Mouse (Mus musculus) intestine, embryonic 14.5 days (tissue): ENCODE results near the gene Simc1. TPM values are rescaled to one million over a fixed set of nuclear protein-coding genes. Genes with fewer than 3 reads are reported as not detected.

Source experiments
- ATAC-seq: fragments of 200-750 bp; cut with Nextera tagmentation; replicated peaks from 2 replicates; pipeline ENCODE4 v1.8.0; 2017; ENCODE audit warnings: low read depth, moderate number of reproducible peaks, moderate TSS enrichment, moderate library complexity; ENCODE audit not compliant: low FRiP score, low TSS enrichment
- DNase-seq: peaks from one replicate; pipeline ENCODE4 v3.0.0-alpha.2; 2018; ENCODE audit warnings: low spot score
- H3K27ac ChIP-seq: fragments of 300-500 bp; sonication (generic); 2 replicates; pipeline ENCODE4 v1.5.1; 2014; ENCODE audit warnings: low read depth, mild to moderate bottlenecking, control low read depth
- H3K27me3 ChIP-seq: fragments of 300-500 bp; sonication (generic); replicated peaks from 2 replicates; pipeline ENCODE4 v1.6.1; 2014; ENCODE audit warnings: low read length, control low read depth; ENCODE audit not compliant: control insufficient read depth, insufficient read depth
- H3K36me3 ChIP-seq: fragments of 300-500 bp; sonication (generic); 2 replicates; pipeline ENCODE4 v1.6.1; 2014; ENCODE audit warnings: low read length, control low read depth; ENCODE audit not compliant: control insufficient read depth, insufficient read depth
- H3K4me1 ChIP-seq: fragments of 300-500 bp; sonication (generic); replicated peaks from 2 replicates; pipeline ENCODE4 v1.6.1; 2014; ENCODE audit warnings: low read length, control low read depth, mixed read lengths; ENCODE audit not compliant: control insufficient read depth, insufficient read depth
- H3K4me2 ChIP-seq: fragments of 300-500 bp; sonication (generic); 2 replicates; pipeline ENCODE4 v1.6.1; 2014; ENCODE audit warnings: low read length
- H3K4me3 ChIP-seq: fragments of 300-500 bp; sonication (generic); 2 replicates; pipeline ENCODE4 v1.5.1; 2014; ENCODE audit warnings: low read depth, low read length, control low read depth, mixed read lengths
- H3K9ac ChIP-seq: fragments of 300-500 bp; sonication (generic); 2 replicates; pipeline ENCODE4 v1.6.1; 2014; ENCODE audit warnings: mild to moderate bottlenecking, low read length
- H3K9me3 ChIP-seq: fragments of 300-500 bp; sonication (generic); 2 replicates; pipeline ENCODE4 v1.6.1; 2016; ENCODE audit warnings: low read length, control low read depth; ENCODE audit not compliant: control insufficient read depth
- WGBS: fragments of 180-500 bp; shearing (Covaris S2); extraction: QIAGEN DNeasy Blood & Tissue Kit; methylation state at CpG from one replicate; pipeline ENCODE4 v1.1.7; 2014; 5-methylcytosine and 5-hydroxymethylcytosine counted together
- polyA plus RNA-seq: library from polyadenylated mRNA; unstranded; fragments of >200 nt; fragmentation: Nextera tagmentation; extraction: Ambion mirVana; gene quantifications from 2 replicates; pipeline ENCODE4 v1.2.1, GENCODE M21; 2014

Gene Simc1
- polyA plus RNA-seq, result 12.3 and 14.6 TPM in 2 replicates

DNA sequence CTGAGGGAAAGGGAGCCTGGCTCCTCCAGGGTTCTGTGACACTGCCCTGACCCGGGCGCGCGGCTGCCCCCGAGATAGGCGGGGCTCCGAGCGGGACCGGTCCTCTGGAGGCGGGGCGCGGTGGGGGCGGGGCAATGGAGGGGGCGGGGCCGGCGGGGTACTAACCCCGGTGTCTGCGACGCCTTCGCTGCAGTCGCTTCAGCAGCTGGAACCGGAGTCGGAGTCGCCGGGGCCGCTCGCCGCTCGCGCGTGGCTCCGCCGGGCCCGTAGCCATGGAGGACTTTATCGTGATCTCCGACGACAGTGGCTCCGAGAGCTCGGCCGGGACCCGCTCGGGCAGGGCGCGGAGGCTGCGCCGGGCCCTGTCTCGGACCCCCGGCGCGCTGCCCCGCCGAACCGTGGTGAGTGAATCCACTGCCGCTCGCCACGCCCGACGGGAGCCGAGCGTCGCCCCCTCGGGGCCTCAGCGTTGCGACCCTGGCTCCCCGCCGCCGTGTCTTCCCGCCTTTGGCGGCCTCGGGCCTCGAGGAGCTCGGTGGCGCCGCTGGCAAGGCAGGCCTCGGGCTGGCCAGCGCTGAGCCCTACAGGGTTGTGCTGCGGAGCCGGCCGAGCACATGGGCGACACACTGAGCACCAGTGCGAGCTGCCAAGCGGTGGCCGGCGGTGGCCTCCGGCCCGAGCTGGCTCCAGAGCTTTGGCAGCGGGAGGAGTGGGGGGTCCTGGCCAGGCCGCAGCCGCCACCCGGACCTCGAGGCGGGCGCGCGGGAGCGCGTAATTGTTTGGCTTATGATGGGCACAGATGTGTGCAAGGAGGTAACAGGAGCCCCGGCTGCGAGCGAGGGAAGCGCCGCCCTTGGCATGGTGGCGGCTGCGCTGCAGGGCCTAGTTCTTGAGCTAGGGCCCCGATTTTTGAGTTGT lies at the start of gene Simc1:
Gene Simc1, plus strand, starts transcription at position 176 of the 918 bp plus-strand sequence.
- peak within 1 kb of the TSS; percentile 76 for H3K9ac ChIP-seq
- no peaks in the 10 kb centered on the region for H3K27me3 ChIP-seq
- ATAC-seq (peak; percentile 92), DNase-seq (peak; percentile 93)
- H3K36me3 ChIP-seq, result no peaks in the 10 kb centered on the region
- H3K9me3 ChIP-seq, result no peaks in the 10 kb centered on the region
- peak within 1 kb of the TSS; percentile 88 for H3K4me2 ChIP-seq
- peaks cover 11% of the 10 kb centered on the region for H3K4me1 ChIP-seq
- under 1% methylated on average over 105 of the region's 105 CpGs for WGBS
- peak within 1 kb of the TSS; percentile 68 for H3K4me3 ChIP-seq
- peak within 1 kb of the TSS; percentile 62 for H3K27ac ChIP-seq

DNA sequence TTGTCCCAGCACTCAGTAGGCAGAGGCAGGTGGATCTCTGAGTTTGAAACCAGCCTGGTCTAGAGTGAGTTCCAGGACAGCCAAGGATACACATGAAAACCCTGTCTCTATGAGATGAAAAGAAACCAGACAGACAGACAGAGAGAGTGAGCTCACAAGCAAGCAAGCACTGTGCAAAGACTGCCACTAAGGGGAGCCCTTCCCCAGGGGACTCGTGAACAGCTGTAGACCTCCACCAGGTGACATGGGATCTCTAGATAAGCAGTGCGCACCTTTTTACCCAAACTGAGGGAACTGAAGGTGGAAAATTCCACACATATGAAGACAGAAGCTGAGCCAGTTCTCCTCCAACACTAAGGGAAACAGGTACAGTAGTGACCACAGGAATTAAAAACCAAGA lies 46.5 kb upstream of the Simc1 start:
- H3K27ac ChIP-seq, result no peak overlapping the region
- no peaks in the 10 kb centered on the region for H3K4me1 ChIP-seq
- H3K36me3 ChIP-seq, result peaks cover 65% of the 10 kb centered on the region
- H3K27me3 ChIP-seq, result no peaks in the 10 kb centered on the region
- no peak for DNase-seq
- no peak overlapping the region for H3K4me3 ChIP-seq
- no peak for ATAC-seq
- no peak overlapping the region for H3K4me2 ChIP-seq
- no peaks in the 10 kb centered on the region for H3K9me3 ChIP-seq
- no peak overlapping the region for H3K9ac ChIP-seq
- 78% methylated on average over 2 of the region's 2 CpGs for WGBS

DNA sequence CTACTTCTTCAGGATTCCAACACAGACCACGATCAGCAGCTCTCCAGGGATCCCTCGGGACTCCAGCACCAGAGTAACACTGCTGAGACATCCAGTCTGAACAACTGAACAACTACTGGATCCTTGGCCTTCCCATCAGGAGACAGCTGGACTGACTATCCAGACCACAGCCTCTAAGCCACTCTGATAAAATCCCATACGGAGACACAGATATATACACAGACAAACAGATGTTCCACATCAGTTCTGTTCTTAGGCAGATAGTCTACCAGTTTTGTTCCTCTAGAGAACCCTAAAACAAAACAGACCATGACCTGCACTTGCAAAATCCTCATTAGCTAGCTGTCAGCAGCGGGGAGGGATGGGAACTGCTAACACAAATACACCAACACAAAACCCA lies 44.3 kb upstream of the Simc1 start:
- Histone ChIP-seq H3K36me3 (peaks cover 87% of the 10 kb centered on the region), H3K4me3 (no peak overlapping the region), H3K4me1 (no peaks in the 10 kb centered on the region), H3K9me3 (peaks cover 6% of the 10 kb centered on the region; the same call in 1 of the 2 replicates), H3K4me2 (no peak overlapping the region), H3K27ac (no peak overlapping the region), H3K27me3 (no peaks in the 10 kb centered on the region), H3K9ac (no peak overlapping the region)
- 57% methylated on average over 4 of the region's 4 CpGs for WGBS
- ATAC-seq, result no peak
- no peak for DNase-seq

DNA sequence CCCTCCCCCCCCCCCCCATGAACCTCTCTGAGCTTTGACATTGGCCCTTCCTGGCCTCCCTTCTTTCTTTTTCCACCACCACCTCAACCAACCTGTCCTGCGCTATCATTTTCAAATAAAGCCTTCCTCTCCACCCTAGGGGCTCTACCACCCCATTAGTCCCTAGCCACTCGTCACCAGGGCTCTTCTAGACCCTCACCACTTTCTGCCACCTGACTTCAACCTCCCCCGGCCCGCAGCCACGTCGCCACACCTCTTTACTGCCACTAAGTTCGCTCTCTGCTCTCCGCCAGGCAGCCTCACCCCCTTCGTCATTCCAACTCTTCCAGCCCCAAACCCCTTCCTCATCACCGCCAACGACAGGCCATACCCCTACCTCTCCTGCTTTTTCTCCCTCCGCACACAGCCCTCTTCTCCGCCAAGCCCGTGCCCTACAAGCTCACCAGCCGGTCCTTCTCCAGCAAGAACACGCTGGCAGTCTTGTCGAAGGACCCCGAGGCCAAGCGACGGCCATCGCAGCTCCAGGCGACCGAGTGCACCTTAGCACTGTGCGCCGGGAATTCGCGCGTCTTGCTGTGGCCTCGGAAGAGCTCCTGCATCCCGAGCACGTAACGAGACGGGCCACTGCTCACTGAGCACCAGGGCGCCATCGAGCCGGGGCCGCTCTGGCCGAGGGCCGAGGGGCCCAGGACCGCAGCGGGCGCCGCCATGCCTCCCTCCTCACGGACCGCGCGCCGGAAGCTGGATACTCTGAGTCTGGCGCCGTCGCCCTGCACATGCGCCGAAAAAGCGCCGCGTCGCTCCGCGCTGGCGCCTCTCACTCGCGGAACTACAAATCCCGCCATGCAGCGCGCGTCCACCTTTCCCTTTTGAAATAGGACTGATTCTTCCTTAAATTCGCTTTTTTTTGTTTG lies 35.2 kb upstream of the Simc1 start, which contains the start of gene Thoc3:
Gene Thoc3, minus strand, starts transcription at position 752 of the 914 bp plus-strand sequence.
- no peaks in the 10 kb centered on the region for H3K27me3 ChIP-seq
- peaks cover 10% of the 10 kb centered on the region; the same call in 1 of the 2 replicates for H3K9me3 ChIP-seq
- peak; percentile 90 for DNase-seq
- no peak within 1 kb of the TSS for H3K27ac ChIP-seq
- peak within 1 kb of the TSS; percentile 73 for H3K4me2 ChIP-seq
- peak within 1 kb of the TSS; percentile 71 for H3K9ac ChIP-seq
- peak; percentile 97 for ATAC-seq
- H3K36me3 ChIP-seq, result peaks cover 38% of the 10 kb centered on the region
- peaks cover 8% of the 10 kb centered on the region; the same call in 1 of the 2 replicates for H3K4me1 ChIP-seq
- under 1% methylated on average over 67 of the region's 67 CpGs for WGBS
- peak within 1 kb of the TSS; percentile 100 for H3K4me3 ChIP-seq

DNA sequence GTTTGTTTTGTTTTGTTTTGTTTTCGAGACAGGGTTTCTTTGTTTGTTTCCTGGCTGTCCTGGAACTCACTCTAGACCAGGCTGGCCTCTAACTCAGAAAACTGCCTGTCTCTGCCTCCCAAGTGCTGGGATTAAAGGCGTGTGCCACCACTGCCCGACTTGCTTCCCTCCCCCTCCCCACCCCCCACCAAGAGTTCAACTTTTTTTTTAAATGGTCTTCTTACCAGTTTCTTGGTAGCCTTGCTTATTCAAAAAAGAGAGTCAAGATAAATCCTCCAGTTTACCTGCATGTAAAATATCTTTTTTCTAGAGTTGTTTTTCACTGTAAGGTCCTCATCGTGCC lies 34.6 kb upstream of the Simc1 start:
- Histone ChIP-seq H3K36me3 (peaks cover 32% of the 10 kb centered on the region), H3K27me3 (no peaks in the 10 kb centered on the region), H3K4me3 (peak overlapping the region; percentile 100), H3K9ac (no peak overlapping the region), H3K27ac (no peak overlapping the region), H3K4me2 (peak overlapping the region; percentile 45), H3K4me1 (peaks cover 8% of the 10 kb centered on the region; the same call in 1 of the 2 replicates), H3K9me3 (peaks cover 7% of the 10 kb centered on the region; the same call in 1 of the 2 replicates)
- 13% methylated on average over 4 of the region's 4 CpGs for WGBS
- DNase-seq (no peak), ATAC-seq (peak; percentile 50)

DNA sequence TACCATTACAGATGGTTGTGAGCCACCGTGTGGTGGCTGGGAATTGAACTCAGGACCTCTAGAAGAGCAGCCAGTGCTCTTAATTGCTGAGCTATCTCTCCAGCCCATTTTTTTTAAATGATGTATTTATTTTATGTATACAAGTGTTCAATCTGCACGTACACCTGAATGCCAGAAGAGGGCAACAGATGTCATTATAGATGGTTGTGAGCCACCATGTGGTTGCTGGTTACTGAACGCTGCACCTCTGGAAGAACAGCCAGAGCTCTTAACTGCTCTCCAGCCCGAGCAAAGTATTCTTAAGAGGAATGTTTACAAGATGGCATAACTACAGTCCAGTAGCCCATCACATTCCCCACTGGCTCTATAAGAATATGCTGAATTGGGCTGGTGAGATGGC lies 31.6 kb upstream of the Simc1 start:
- Histone ChIP-seq H3K9ac (no peak overlapping the region), H3K27me3 (no peaks in the 10 kb centered on the region), H3K27ac (no peak overlapping the region), H3K4me2 (no peak overlapping the region), H3K4me1 (peaks cover 8% of the 10 kb centered on the region; the same call in 1 of the 2 replicates), H3K36me3 (peaks cover 2% of the 10 kb centered on the region), H3K9me3 (no peaks in the 10 kb centered on the region), H3K4me3 (no peak overlapping the region)
- no peak for DNase-seq
- ATAC-seq, result no peak
- 83% methylated on average over 4 of the region's 4 CpGs for WGBS

DNA sequence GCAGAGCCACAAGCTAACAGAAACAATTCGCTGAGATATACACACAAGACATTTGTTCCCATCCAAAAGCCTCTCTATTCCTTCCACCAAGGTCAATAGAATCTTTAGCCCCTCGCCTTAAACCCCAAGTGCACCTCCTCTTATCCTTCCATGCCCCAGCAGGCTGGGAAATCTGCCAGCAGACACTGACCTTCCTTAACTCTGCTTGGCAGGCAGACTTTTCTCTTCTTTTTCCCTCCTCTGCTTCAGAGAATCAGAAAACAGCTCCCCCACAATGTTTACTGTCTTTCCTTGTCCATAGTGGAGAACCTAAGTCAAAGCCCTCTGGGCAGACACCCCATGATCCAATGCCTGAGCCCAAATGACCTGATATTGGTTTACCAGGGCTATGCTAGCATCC lies 28.6 kb upstream of the Simc1 start:
- H3K36me3 ChIP-seq, result no peaks in the 10 kb centered on the region
- H3K4me3 ChIP-seq, result no peak overlapping the region
- H3K4me1 ChIP-seq, result no peaks in the 10 kb centered on the region
- no peak overlapping the region for H3K9ac ChIP-seq
- no peak overlapping the region for H3K4me2 ChIP-seq
- H3K9me3 ChIP-seq, result no peaks in the 10 kb centered on the region
- WGBS, result 64% methylated on average over 2 of the region's 2 CpGs
- H3K27me3 ChIP-seq, result no peaks in the 10 kb centered on the region
- no peak for ATAC-seq
- H3K27ac ChIP-seq, result no peak overlapping the region
- DNase-seq, result no peak

DNA sequence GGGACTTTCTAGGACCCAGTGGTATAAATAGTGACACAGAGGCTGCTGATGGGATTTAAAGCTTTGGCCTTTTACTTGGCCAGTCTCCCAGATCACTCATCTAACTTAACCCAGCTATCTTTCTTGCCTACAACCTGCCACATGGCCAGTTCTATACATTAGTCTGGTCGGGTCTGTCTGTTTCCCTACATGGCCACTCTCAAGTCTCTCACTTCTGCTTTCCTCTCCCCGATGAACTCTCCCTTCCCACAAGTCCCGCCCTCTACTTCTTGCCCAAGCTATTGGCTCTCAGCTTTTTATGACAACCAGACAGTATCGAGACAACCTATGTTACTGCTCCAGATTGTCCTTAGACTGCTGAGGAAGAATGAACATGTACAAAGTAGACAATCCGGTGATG lies 27.9 kb upstream of the Simc1 start:
- Histone ChIP-seq H3K4me2 (no peak overlapping the region), H3K36me3 (no peaks in the 10 kb centered on the region), H3K9me3 (no peaks in the 10 kb centered on the region), H3K9ac (no peak overlapping the region), H3K27me3 (no peaks in the 10 kb centered on the region), H3K4me1 (no peaks in the 10 kb centered on the region), H3K27ac (no peak overlapping the region), H3K4me3 (no peak overlapping the region)
- DNase-seq (no peak), ATAC-seq (no peak)
- WGBS, result 79% methylated on average over 5 of the region's 5 CpGs
